Mouse (Mus musculus) cortical plate, adult 2 months (tissue): Measurements from ENCODE around the gene Pigf.

Source experiments
- CTCF ChIP-seq: fragments of 200-500 bp; IDR thresholded peaks from 2 replicates; pipeline ENCODE4 v1.5.1; 2011; ENCODE audit warnings: mild to moderate bottlenecking, control low read depth, low read length; ENCODE audit not compliant: insufficient read depth; ENCODE audit errors: extremely low read depth
- POLR2A ChIP-seq: fragments of 200-500 bp; IDR thresholded peaks from 2 replicates; pipeline ENCODE4 v1.6.1; 2011; ENCODE audit warnings: mild to moderate bottlenecking, low read length, control low read depth; ENCODE audit not compliant: insufficient read depth; ENCODE audit errors: extremely low read depth

- TF ChIP-seq CTCF (no peak), POLR2A (no peak)
Measured at GRCm38 (mm10) chr17:86948801-86949200, 76.4 kb downstream of the Pigf start.
